Mouse (Mus musculus) retina, adult 2 months (tissue): Measurements from ENCODE around the gene Trhr2.

Experiments
- DNase-seq: peaks from one replicate; pipeline ENCODE4 v3.0.0-alpha.2; 2012; ENCODE audit warnings: low read depth, low spot score

Gene Trhr2

GRCm38 (mm10) chr8:122360696-122361416 lies at the start of gene Trhr2:
Gene Trhr2, minus strand, starts transcription at chr8:122360746.
- DNase-seq: no peak

- no peak for DNase-seq
Measured at GRCm38 (mm10) chr8:122407678-122408077, 47.1 kb upstream of the Trhr2 start.

- DNase-seq: no peak
Measured at GRCm38 (mm10) chr8:122405146-122405805, 44.7 kb upstream of the Trhr2 start.

GRCm38 (mm10) chr8:122398186-122398585 lies 37.6 kb upstream of the Trhr2 start:
- no peak for DNase-seq

- DNase-seq: no peak
Measured at GRCm38 (mm10) chr8:122395291-122395690, 34.7 kb upstream of the Trhr2 start.

- no peak for DNase-seq
Measured at GRCm38 (mm10) chr8:122393717-122394116, 33.2 kb upstream of the Trhr2 start.

GRCm38 (mm10) chr8:122390758-122391157 lies 30.2 kb upstream of the Trhr2 start:
- DNase-seq: no peak

GRCm38 (mm10) chr8:122389357-122389756 lies 28.8 kb upstream of the Trhr2 start:
- no peak for DNase-seq

- DNase-seq: no peak
Measured at GRCm38 (mm10) chr8:122383039-122383438, 22.5 kb upstream of the Trhr2 start.

GRCm38 (mm10) chr8:122376365-122377231 lies 16.1 kb upstream of the Trhr2 start, which contains the start of gene Zc3h18:
Gene Zc3h18, plus strand, starts transcription at chr8:122376609.
- DNase-seq: peak; percentile 98

- DNase-seq: no peak
Measured at GRCm38 (mm10) chr8:122375751-122376364, 15.3 kb upstream of the Trhr2 start.

GRCm38 (mm10) chr8:122375320-122375719 lies 14.8 kb upstream of the Trhr2 start:
- DNase-seq: no peak

GRCm38 (mm10) chr8:122371706-122372105 lies 11.2 kb upstream of the Trhr2 start:
- no peak for DNase-seq

GRCm38 (mm10) chr8:122369665-122370064 lies 9.1 kb upstream of the Trhr2 start:
- peak; percentile 36 for DNase-seq

GRCm38 (mm10) chr8:122368494-122368893 lies 7.9 kb upstream of the Trhr2 start:
- DNase-seq: no peak

- no peak for DNase-seq
Measured at GRCm38 (mm10) chr8:122362967-122363366, 2.4 kb upstream of the Trhr2 start.

GRCm38 (mm10) chr8:122362271-122362670 lies 1.7 kb upstream of the Trhr2 start:
- no peak for DNase-seq

- DNase-seq: no peak
Measured at GRCm38 (mm10) chr8:122359111-122359775, 1.3 kb downstream of the Trhr2 start.

- DNase-seq: no peak
Measured at GRCm38 (mm10) chr8:122357641-122358040, 2.9 kb downstream of the Trhr2 start.

- no peak for DNase-seq
Measured at GRCm38 (mm10) chr8:122357202-122357601, 3.3 kb downstream of the Trhr2 start.
